Mouse (Mus musculus): ENCODE results near the gene Ccdc102a.
"Not testable (repeated sequence)": the region's sequence is repeated elsewhere in the genome, so short reads cannot be mapped to it uniquely, and the experiment has no call there.

Gene Ccdc102a

GRCm38 (mm10) chr8:94875096-94875870, 42.6 kb downstream of the Ccdc102a start:
- DNase-seq (ENCODE audit: low read depth, low spot score), result no peak

GRCm38 (mm10) chr8:94874358-94874757, 43.5 kb downstream of the Ccdc102a start:
- peak; percentile 78 for DNase-seq (ENCODE audit: low read depth, low spot score)

GRCm38 (mm10) chr8:94872576-94872975, 45.3 kb downstream of the Ccdc102a start:
- no peak for DNase-seq (ENCODE audit: low read depth, low spot score)

GRCm38 (mm10) chr8:94872156-94872555, 45.7 kb downstream of the Ccdc102a start:
- DNase-seq (ENCODE audit: low read depth, low spot score), result no peak

- peak; percentile 64 for DNase-seq (ENCODE audit: low read depth, low spot score)
Observed at GRCm38 (mm10) chr8:94871108-94871894, 46.6 kb downstream of the Ccdc102a start.

- DNase-seq (ENCODE audit: low read depth, low spot score), result no peak
Observed at GRCm38 (mm10) chr8:94870474-94871107, 47.3 kb downstream of the Ccdc102a start.

GRCm38 (mm10) chr8:94870003-94870402, 47.9 kb downstream of the Ccdc102a start:
- no peak for DNase-seq (ENCODE audit: low read depth, low spot score)

- no peak for DNase-seq (ENCODE audit: low read depth, low spot score)
Observed at GRCm38 (mm10) chr8:94869146-94869545, 48.8 kb downstream of the Ccdc102a start.

- no peak for DNase-seq (ENCODE audit: low read depth, low spot score)
Observed at GRCm38 (mm10) chr8:94866921-94867320, 51.0 kb downstream of the Ccdc102a start.

GRCm38 (mm10) chr8:94865292-94865691, 52.6 kb downstream of the Ccdc102a start:
- no peak for DNase-seq (ENCODE audit: low read depth, low spot score)

GRCm38 (mm10) chr8:94863897-94864673, 53.8 kb downstream of the Ccdc102a start:
- no peak for DNase-seq (ENCODE audit: low read depth, low spot score)

- DNase-seq (ENCODE audit: low read depth, low spot score), result no peak
Observed at GRCm38 (mm10) chr8:94862487-94863220, 55.2 kb downstream of the Ccdc102a start.

GRCm38 (mm10) chr8:94861352-94861910, 56.5 kb downstream of the Ccdc102a start:
- peak; percentile 74 for DNase-seq (ENCODE audit: low read depth, low spot score)

- peak; percentile 88 for DNase-seq (ENCODE audit: low read depth, low spot score)
Observed at GRCm38 (mm10) chr8:94857346-94858173, 60.3 kb downstream of the Ccdc102a start, which contains the start of gene Polr2c. Polr2c (plus strand) TSS chr8:94857450.

- DNase-seq (ENCODE audit: low read depth, low spot score), result no peak
Observed at GRCm38 (mm10) chr8:94857011-94857345, 60.9 kb downstream of the Ccdc102a start.

- not testable (repeated sequence) for DNase-seq (ENCODE audit: low read depth, low spot score)
Observed at GRCm38 (mm10) chr8:94854761-94855160, 63.1 kb downstream of the Ccdc102a start.

All from mesoderm, embryonic 11.5 days (tissue).